Mouse (Mus musculus) frontal cortex, postnatal 36 days (tissue): ENCODE measurements at regions not wholly inside any gene's neighbourhood (a gene's known extent, or its start where the extent isn't known, plus 50 kb on each side); places are given as distances from the start of the nearest gene placed in this dataset.

ENCODE experiments used
- DNase-seq, 2 experiments: peaks; one replicate each; pipeline ENCODE4 v3.0.0; 2022; ENCODE audit warnings: low spot score in 2 of 2

GRCm38 (mm10) chr14:92958138-92958537, 932.3 kb downstream of the Pcdh9 start:
- no peak for DNase-seq

- DNase-seq: peak in 1 of 2 experiments; percentile 19
Observed at GRCm38 (mm10) chr14:92955485-92955884, 935.0 kb downstream of the Pcdh9 start.

DNA sequence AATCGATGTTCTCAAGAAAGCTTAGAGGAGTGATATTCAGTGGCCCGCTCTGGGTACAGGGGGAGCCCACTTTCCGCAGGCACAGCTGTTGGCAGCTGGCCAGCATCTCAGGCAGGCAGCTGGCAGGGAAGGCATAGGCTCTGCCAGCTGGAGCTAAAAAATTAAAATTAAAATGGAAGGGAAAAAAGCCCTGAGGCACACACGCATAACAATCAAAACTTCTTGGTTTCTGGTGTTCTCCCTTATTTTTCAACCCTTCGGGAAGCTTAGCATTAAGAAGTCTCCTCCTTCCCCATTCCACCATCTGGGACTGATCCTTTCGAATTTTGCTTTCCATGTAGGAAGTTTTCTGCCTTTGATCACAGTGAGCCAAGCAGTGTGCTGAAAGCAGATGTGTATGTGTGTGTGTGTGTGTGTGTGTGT, 982.8 kb downstream of the Pcdh9 start:
- peak; percentile 23 to 28 for DNase-seq

DNA sequence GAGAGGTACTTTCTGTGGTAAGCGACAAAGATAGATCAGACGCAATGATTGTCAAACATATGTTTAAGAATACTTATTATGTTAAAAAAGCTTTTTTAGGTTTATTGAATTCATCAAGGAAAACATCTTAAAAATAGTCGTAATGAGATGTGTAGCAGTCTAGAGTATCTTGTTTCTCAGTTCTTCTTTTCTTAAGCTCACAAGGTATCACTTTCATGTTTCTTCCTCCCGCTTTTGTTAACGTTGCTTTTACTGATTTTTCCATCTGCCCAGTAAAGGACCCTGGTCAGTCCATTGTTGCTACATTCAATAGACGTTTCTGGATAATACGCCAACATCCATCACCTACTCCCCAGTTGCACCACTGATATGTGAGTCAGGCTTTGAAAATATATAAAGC, 1015.9 kb downstream of the Pcdh9 start:
- no peak for DNase-seq

GRCm38 (mm10) chr14:92866462-92866861, 1024.0 kb downstream of the Pcdh9 start:
- no peak for DNase-seq

- DNase-seq: no peak
Observed at GRCm38 (mm10) chr14:92862942-92863341, 1027.5 kb downstream of the Pcdh9 start.

- no peak for DNase-seq
Observed at GRCm38 (mm10) chr14:92860723-92861122, 1029.8 kb downstream of the Pcdh9 start.

GRCm38 (mm10) chr14:92833646-92834045, 1056.8 kb downstream of the Pcdh9 start:
- DNase-seq: no peak

- no peak for DNase-seq
Observed at GRCm38 (mm10) chr14:92829171-92829570, 1061.3 kb downstream of the Pcdh9 start.

GRCm38 (mm10) chr14:92826576-92827284, 1063.7 kb downstream of the Pcdh9 start:
- DNase-seq: no peak

GRCm38 (mm10) chr14:92820061-92820460, 1070.4 kb downstream of the Pcdh9 start:
- no peak for DNase-seq
